Mouse (Mus musculus) regulatory T cell (primary cell): Measurements from ENCODE around the gene Olfr1134.
"Not testable (repeated sequence)": the region's sequence is repeated elsewhere in the genome, so short reads cannot be mapped to it uniquely, and the experiment has no call there.

Experiments
- in situ Hi-C: fragments of 300-600 bp; cut with MboI, MseI; formaldehyde crosslinking; loops from one replicate; pipeline ENCODE4 v1.15.1; 2025; ENCODE audit warnings: high pct_unique_total_duplicates

Gene Olfr1134

GRCm38 (mm10) chr2:87658360-87658759 lies at the start of gene Olfr1134:
Gene Olfr1134, minus strand, starts transcription at chr2:87658460.
- in situ Hi-C loops, result no loop called here

- in situ Hi-C loops, result no loop called here
Observed at GRCm38 (mm10) chr2:87693847-87694246, 35.6 kb upstream of the Olfr1134 start, which contains the start of gene Olfr1136. Gene Olfr1136, minus strand, starts transcription at chr2:87693947.

DNA sequence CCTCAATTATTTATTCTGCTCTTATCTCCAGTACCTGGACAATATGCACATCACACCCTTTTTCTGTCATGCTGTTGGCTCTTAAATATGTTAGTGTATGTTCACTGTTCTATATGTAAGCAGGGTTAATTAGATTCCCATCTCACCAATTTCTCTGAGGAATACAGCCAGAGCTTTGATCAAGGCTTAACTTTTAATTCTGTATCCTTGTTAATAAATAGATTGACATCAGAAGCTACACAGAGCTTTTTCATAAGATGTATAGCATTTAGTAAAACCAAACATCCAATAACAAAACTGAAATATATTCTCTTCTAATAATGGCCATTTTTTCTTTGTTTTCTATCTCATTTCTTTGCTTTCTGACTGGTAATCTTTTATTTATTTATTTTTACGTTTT lies 15.3 kb upstream of the Olfr1134 start, which contains the start of gene Olfr1135:
Gene Olfr1135 (minus strand): TSS at position 101 of the 400 bp plus-strand sequence.
- in situ Hi-C loops, result no loop called here

- in situ Hi-C loops, result no loop called here
Observed at GRCm38 (mm10) chr2:87647274-87647673, 11.0 kb downstream of the Olfr1134 start, which contains the start of gene Olfr1133. Gene Olfr1133, minus strand, starts transcription at chr2:87647374.

- in situ Hi-C loops, result no loop called here
Observed at GRCm38 (mm10) chr2:87642441-87642840, 15.8 kb downstream of the Olfr1134 start.

GRCm38 (mm10) chr2:87637435-87637834 lies 20.8 kb downstream of the Olfr1134 start, which contains the start of gene Olfr1132:
Gene Olfr1132, minus strand, starts transcription at chr2:87637535.
- in situ Hi-C loops, result no loop called here

DNA sequence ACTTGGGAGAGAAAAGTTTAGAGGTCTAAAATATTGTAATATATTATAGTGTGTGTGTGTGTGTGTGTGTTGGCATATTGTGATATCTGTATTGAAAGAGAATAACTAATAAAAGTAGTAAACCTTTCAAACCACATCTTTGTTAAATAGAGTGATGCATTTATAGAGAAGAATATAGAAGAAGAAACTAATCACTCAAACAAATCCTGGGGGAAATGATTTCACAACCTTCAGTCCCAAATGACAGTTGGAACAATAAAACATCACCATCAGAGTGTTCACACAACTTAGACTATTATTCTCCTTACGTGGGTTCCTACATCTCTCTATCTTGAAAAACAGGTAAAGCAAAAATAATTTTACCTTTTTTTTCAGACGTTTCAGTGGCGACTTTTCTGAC lies 31.5 kb downstream of the Olfr1134 start, which contains the start of gene Olfr1131:
Gene Olfr1131 (plus strand): TSS at position 301 of the 400 bp plus-strand sequence.
- in situ Hi-C loops, result no loop called here

- in situ Hi-C loops, result not testable (repeated sequence)
Observed at GRCm38 (mm10) chr2:87605912-87606311, 52.3 kb downstream of the Olfr1134 start, which contains the start of gene Olfr1130. Gene Olfr1130, plus strand, starts transcription at chr2:87606212.
